Mouse (Mus musculus) kidney, embryonic 15.5 days (tissue): ENCODE data around the gene C7. TPM values are rescaled to one million over a fixed set of nuclear protein-coding genes. Genes with fewer than 3 reads are reported as not detected.
A peak's percentile ranks its signal among the peaks of the same experiment; 100 is the strongest.

ENCODE experiments used
- ATAC-seq: fragments of 200-750 bp; cut with Nextera tagmentation; replicated peaks from 2 replicates; pipeline ENCODE4 v1.8.0; 2017; ENCODE audit warnings: moderate TSS enrichment; ENCODE audit not compliant: low FRiP score
- H3K27ac ChIP-seq: fragments of 300-500 bp; sonication (generic); 2 replicates; pipeline ENCODE4 v1.5.1; 2015; ENCODE audit warnings: mild to moderate bottlenecking, inconsistent platforms
- H3K27me3 ChIP-seq: fragments of 300-500 bp; sonication (generic); 2 replicates; pipeline ENCODE4 v1.6.1; 2015; ENCODE audit warnings: inconsistent platforms
- H3K36me3 ChIP-seq: fragments of 300-500 bp; sonication (generic); 2 replicates; pipeline ENCODE4 v1.6.1; 2015; ENCODE audit warnings: inconsistent platforms
- H3K4me1 ChIP-seq: fragments of 300-500 bp; sonication (generic); 2 replicates; pipeline ENCODE4 v1.6.1; 2015; ENCODE audit warnings: inconsistent platforms
- H3K4me2 ChIP-seq: fragments of 300-500 bp; sonication (generic); 2 replicates; pipeline ENCODE4 v1.6.1; 2015; ENCODE audit warnings: moderate library complexity, mild to moderate bottlenecking, inconsistent platforms
- H3K4me3 ChIP-seq: fragments of 300-500 bp; sonication (generic); replicated peaks from 2 replicates; pipeline ENCODE4 v1.5.1; 2015; ENCODE audit warnings: mild to moderate bottlenecking, inconsistent platforms
- H3K9ac ChIP-seq: fragments of 300-500 bp; sonication (generic); 2 replicates; pipeline ENCODE4 v1.6.1; 2015; ENCODE audit warnings: mild to moderate bottlenecking, inconsistent platforms
- H3K9me3 ChIP-seq: fragments of 300-500 bp; sonication (generic); replicated peaks from 2 replicates; pipeline ENCODE4 v1.6.1; 2016; ENCODE audit warnings: inconsistent platforms
- WGBS: fragments of 180-500 bp; shearing (Covaris S2); methylation state at CpG from one replicate; pipeline ENCODE4 v1.1.7; 2015; ENCODE audit warnings: mixed read lengths; 5-methylcytosine and 5-hydroxymethylcytosine counted together
- polyA plus RNA-seq: library from polyadenylated mRNA; unstranded; fragments of >200 nt; fragmentation: Nextera tagmentation; extraction: Ambion mirVana; gene quantifications from 2 replicates; pipeline ENCODE4 v1.2.1, GENCODE M21; 2015

Gene C7
- 0.08 and 0.18 TPM in 2 replicates for polyA plus RNA-seq

- ATAC-seq: 0 out of 2 replicates have a peak, but pooled peaks have one; percentile 36
Observed at GRCm38 (mm10) chr15:5063635-5064034, at the start of gene C7. Gene C7 (minus strand): TSS chr15:5063740.

GRCm38 (mm10) chr15:5112651-5113050, 49.1 kb upstream of the C7 start:
- no peak overlapping the region for H3K4me3 ChIP-seq
- peaks cover 4% of the 10 kb centered on the region for H3K36me3 ChIP-seq
- no peaks in the 10 kb centered on the region for H3K9me3 ChIP-seq
- H3K27ac ChIP-seq: no peak overlapping the region
- WGBS: 86% methylated on average over 3 of the region's 3 CpGs
- no peak overlapping the region for H3K9ac ChIP-seq
- no peak for ATAC-seq
- H3K4me2 ChIP-seq: no peak overlapping the region
- H3K27me3 ChIP-seq: no peaks in the 10 kb centered on the region
- peaks cover 11% of the 10 kb centered on the region for H3K4me1 ChIP-seq

More at GRCm38 (mm10) chr15:5063635-5064034, at the start of gene C7:
- Histone ChIP-seq H3K27ac (no peak within 1 kb of the TSS), H3K4me2 (no peak within 1 kb of the TSS), H3K4me3 (no peak within 1 kb of the TSS), H3K27me3 (no peaks in the 10 kb centered on the region), H3K4me1 (no peaks in the 10 kb centered on the region), H3K36me3 (no peaks in the 10 kb centered on the region), H3K9ac (no peak within 1 kb of the TSS), H3K9me3 (no peaks in the 10 kb centered on the region)

GRCm38 (mm10) chr15:5108655-5109040, 45.1 kb upstream of the C7 start:
- Histone ChIP-seq H3K4me1 (no peaks in the 10 kb centered on the region), H3K27ac (peak overlapping the region; percentile 74; the same call in 1 of the 2 replicates), H3K4me2 (peak overlapping the region; percentile 42), H3K27me3 (0 out of 2 replicates have a peak, but pooled peaks cover 2% of the 10 kb centered on the region), H3K4me3 (peak overlapping the region; percentile 33; the same call in 1 of the 2 replicates), H3K9ac (no peak overlapping the region), H3K36me3 (no peaks in the 10 kb centered on the region), H3K9me3 (no peaks in the 10 kb centered on the region)
- no peak for ATAC-seq
- WGBS: 79% methylated on average over 3 of the region's 3 CpGs

GRCm38 (mm10) chr15:5107686-5108654, 44.4 kb upstream of the C7 start, which contains the start of gene Card6:
Gene Card6 (minus strand): TSS chr15:5108539.
- no peak for ATAC-seq
- Histone ChIP-seq H3K4me2 (peak within 1 kb of the TSS; percentile 42), H3K9me3 (no peaks in the 10 kb centered on the region), H3K27me3 (0 out of 2 replicates have a peak, but pooled peaks cover 2% of the 10 kb centered on the region), H3K36me3 (no peaks in the 10 kb centered on the region), H3K4me3 (peak within 1 kb of the TSS; percentile 33), H3K4me1 (no peaks in the 10 kb centered on the region), H3K9ac (peak within 1 kb of the TSS; percentile 24; the same call in 1 of the 2 replicates), H3K27ac (peak within 1 kb of the TSS; percentile 74)
- WGBS: 54% methylated on average over 21 of the region's 21 CpGs

GRCm38 (mm10) chr15:5106293-5106692, 42.8 kb upstream of the C7 start:
- no peak overlapping the region for H3K4me3 ChIP-seq
- H3K9ac ChIP-seq: no peak overlapping the region
- no peaks in the 10 kb centered on the region for H3K4me1 ChIP-seq
- no peaks in the 10 kb centered on the region for H3K9me3 ChIP-seq
- 0 out of 2 replicates have a peak, but pooled peaks have one; percentile 43 for ATAC-seq
- no peak overlapping the region for H3K4me2 ChIP-seq
- H3K27ac ChIP-seq: no peak overlapping the region
- no peaks in the 10 kb centered on the region for H3K36me3 ChIP-seq
- 49% methylated on average over 2 of the region's 2 CpGs for WGBS
- H3K27me3 ChIP-seq: 0 out of 2 replicates have a peak, but pooled peaks cover 3% of the 10 kb centered on the region

- no peak for ATAC-seq
- Histone ChIP-seq H3K27ac (no peak overlapping the region), H3K4me2 (no peak overlapping the region), H3K4me3 (no peak overlapping the region), H3K9ac (no peak overlapping the region), H3K4me1 (no peaks in the 10 kb centered on the region), H3K27me3 (peaks cover 7% of the 10 kb centered on the region; the same call in 1 of the 2 replicates), H3K36me3 (no peaks in the 10 kb centered on the region), H3K9me3 (no peaks in the 10 kb centered on the region)
- 84% methylated on average over 6 of the region's 6 CpGs for WGBS
Observed at GRCm38 (mm10) chr15:5105891-5106290, 42.4 kb upstream of the C7 start.

- 95% methylated on average over 4 of the region's 4 CpGs for WGBS
- ATAC-seq: no peak
Observed at GRCm38 (mm10) chr15:5102312-5102711, 38.8 kb upstream of the C7 start.

GRCm38 (mm10) chr15:5097376-5097775, 33.8 kb upstream of the C7 start:
- ATAC-seq: no peak
- no peaks in the 10 kb centered on the region for H3K36me3 ChIP-seq
- H3K4me1 ChIP-seq: no peaks in the 10 kb centered on the region
- peaks cover 15% of the 10 kb centered on the region; the same call in 1 of the 2 replicates for H3K27me3 ChIP-seq
- H3K9me3 ChIP-seq: no peaks in the 10 kb centered on the region
- no peak overlapping the region for H3K9ac ChIP-seq
- H3K27ac ChIP-seq: no peak overlapping the region
- no peak overlapping the region for H3K4me2 ChIP-seq
- no peak overlapping the region for H3K4me3 ChIP-seq
- 98% methylated on average over 1 of the region's 1 CpGs for WGBS

More at GRCm38 (mm10) chr15:5102312-5102711, 38.8 kb upstream of the C7 start:
- Histone ChIP-seq H3K27ac (no peak overlapping the region), H3K4me1 (no peaks in the 10 kb centered on the region), H3K4me2 (no peak overlapping the region), H3K27me3 (peaks cover 18% of the 10 kb centered on the region; the same call in 1 of the 2 replicates), H3K9ac (no peak overlapping the region), H3K9me3 (no peaks in the 10 kb centered on the region), H3K4me3 (no peak overlapping the region), H3K36me3 (no peaks in the 10 kb centered on the region)

- H3K4me2 ChIP-seq: no peak overlapping the region
- no peaks in the 10 kb centered on the region for H3K9me3 ChIP-seq
- no peak overlapping the region for H3K27ac ChIP-seq
- H3K4me3 ChIP-seq: no peak overlapping the region
- peaks cover 11% of the 10 kb centered on the region; the same call in 1 of the 2 replicates for H3K27me3 ChIP-seq
- 43% methylated on average over 11 of the region's 11 CpGs for WGBS
- no peaks in the 10 kb centered on the region for H3K4me1 ChIP-seq
- ATAC-seq: peak; percentile 94
- H3K9ac ChIP-seq: no peak overlapping the region
- H3K36me3 ChIP-seq: no peaks in the 10 kb centered on the region
Observed at GRCm38 (mm10) chr15:5095534-5096301, 32.2 kb upstream of the C7 start.

GRCm38 (mm10) chr15:5090131-5090530, 26.6 kb upstream of the C7 start:
- Histone ChIP-seq H3K4me1 (no peaks in the 10 kb centered on the region), H3K9ac (no peak overlapping the region), H3K9me3 (no peaks in the 10 kb centered on the region), H3K4me2 (no peak overlapping the region), H3K27me3 (no peaks in the 10 kb centered on the region), H3K36me3 (no peaks in the 10 kb centered on the region), H3K4me3 (no peak overlapping the region), H3K27ac (no peak overlapping the region)
- ATAC-seq: no peak
- WGBS: 87% methylated on average over 10 of the region's 10 CpGs

- H3K9ac ChIP-seq: no peak overlapping the region
- ATAC-seq: 0 out of 2 replicates have a peak, but pooled peaks have one; percentile 18
- no peaks in the 10 kb centered on the region for H3K36me3 ChIP-seq
- H3K27me3 ChIP-seq: no peaks in the 10 kb centered on the region
- H3K27ac ChIP-seq: no peak overlapping the region
- H3K4me1 ChIP-seq: no peaks in the 10 kb centered on the region
- H3K4me2 ChIP-seq: no peak overlapping the region
- WGBS: 59% methylated on average over 7 of the region's 7 CpGs
- H3K4me3 ChIP-seq: no peak overlapping the region
- no peaks in the 10 kb centered on the region for H3K9me3 ChIP-seq
Observed at GRCm38 (mm10) chr15:5088850-5089608, 25.5 kb upstream of the C7 start.
